ENCODE assay signal across 8 mouse cellular contexts in genomic region chr9:102725958-102726654, GRCm38 (mm10). TPM values are rescaled to one million over a fixed set of nuclear protein-coding genes. Genes with fewer than 3 reads are reported as not detected.
DNase-seq lines count a peak whose midpoint lies in the region; TF ChIP-seq lines count a peak whose summit lies in the region.

No protein-coding gene starts in this region.

- peak; percentile 47 for DNase-seq in MN1 (ENCODE audit: low spot score)
- peak; percentile 57 to 74 for DNase-seq in cerebellum, adult 2 months
- DNase-seq in forelimb bud, embryonic 11.5 days (ENCODE audit: low read depth, low spot score): peak; percentile 93
- DNase-seq in heart, postnatal 36 days: peak; percentile 80 to 81
- DNase-seq in layer of hippocampus, postnatal 10 days (ENCODE audit: low spot score in 2 of 2): peak; percentile 46 to 69
- peak; percentile 95 for DNase-seq in lung, postnatal 25 days (ENCODE audit: low spot score)
- peak; percentile 56 for DNase-seq in right cerebral cortex, postnatal 25 days
- DNase-seq in thymus, adult 2 months: no peak

- no peak overlapping the region for H3K4me3 ChIP-seq in cerebellum, adult 2 months (replicated peaks; ENCODE audit: insufficient read depth, low read depth, low read length)
- no peak overlapping the region for H3K4me3 ChIP-seq in thymus, adult 2 months (ENCODE audit: control insufficient read depth, insufficient read depth, low read length)

- TF ChIP-seq POLR2A in cerebellum, adult 2 months (IDR thresholded peaks at IDR 0.05; ENCODE audit: borderline replicate concordance, insufficient read depth, low read length): no peak
- TF ChIP-seq POLR2A in thymus, adult 2 months (IDR thresholded peaks at IDR 0.05; ENCODE audit: control insufficient read depth, extremely low read depth, insufficient read depth, low read length, poor library complexity): no peak

- H3K4me1 ChIP-seq in cerebellum, adult 2 months (ENCODE audit: control insufficient read depth, insufficient read depth, low read length): peaks cover 30% of the 10 kb centered on the region
- H3K4me1 ChIP-seq in thymus, adult 2 months (replicated peaks; ENCODE audit: control insufficient read depth, insufficient read depth, low read length): no peaks in the 10 kb centered on the region

- 11% methylated on average over 22 of the region's 22 CpGs for WGBS in cerebellum, adult 2 months
- 8% methylated on average over 22 of the region's 22 CpGs for WGBS in thymus, adult 2 months

- no peaks in the 10 kb centered on the region for H3K27me3 ChIP-seq in cerebellum, adult 2 months (ENCODE audit: control insufficient read depth, insufficient read depth, low read length)
- no peaks in the 10 kb centered on the region for H3K27me3 ChIP-seq in thymus, adult 2 months (ENCODE audit: control insufficient read depth, insufficient read depth, low read length)

- H3K27ac ChIP-seq in cerebellum, adult 2 months (ENCODE audit: insufficient read depth, low read length): peak overlapping the region; percentile 23; the same call in 1 of the 2 replicates
- H3K27ac ChIP-seq in thymus, adult 2 months (ENCODE audit: control insufficient read depth, insufficient read depth, low read length): no peak overlapping the region

- no peaks in the 10 kb centered on the region for H3K36me3 ChIP-seq in thymus, adult 2 months (ENCODE audit: control insufficient read depth, insufficient read depth, low read length)

- TF ChIP-seq CTCF in cerebellum, adult 2 months (IDR thresholded peaks at IDR 0.05; ENCODE audit: borderline replicate concordance, insufficient read depth, low read depth, low read length): no peak
- TF ChIP-seq CTCF in thymus, adult 2 months (IDR thresholded peaks at IDR 0.05; ENCODE audit: borderline replicate concordance, control insufficient read depth, extremely low read depth, insufficient read depth, low read length, poor library complexity): no peak

- intact Hi-C loops in heart, postnatal 36 days (cut with DNase I): loop anchor here (1.0 kb wide), 1 partner anchor 53 kb away; no protein-coding TSS in a partner anchor

RNA-seq across cellular contexts. Expression of gene Amotl2, which starts 9.6 kb away (rescaled TPM):
- 23.1 and 24.4 TPM in 2 replicates for polyA plus RNA-seq in cerebellum, adult 2 months (2012; rRNA removed)
- total RNA-seq in heart, postnatal 36 days (2021): 10 to 100 TPM; 67.5 to 79.0 TPM
- total RNA-seq in layer of hippocampus, postnatal 10 days (2021): 10 to 100 TPM; 18.3 to 20.7 TPM
- 6.7 and 7.2 TPM in 2 replicates for polyA plus RNA-seq in thymus, adult 2 months (2012; rRNA removed)
